Mouse (Mus musculus) megakaryocyte, adult 5-6 weeks (primary cell): ENCODE data around the gene Rdh8. TPM values are rescaled to one million over a fixed set of nuclear protein-coding genes. Genes with fewer than 3 reads are reported as not detected.
"Not testable (repeated sequence)": the region's sequence is repeated elsewhere in the genome, so short reads cannot be mapped to it uniquely, and the experiment has no call there.

Experiments
- ATAC-seq: 2 replicates; pipeline ENCODE4 v1.8.0; 2016; ENCODE audit warnings: mild to moderate bottlenecking, inconsistent platforms; ENCODE audit not compliant: poor library complexity, severe bottlenecking
- total RNA-seq, 2 experiments: library from RNA; stranded (forward) in 1 of 2; stranded (reverse) in 1 of 2; fragments of 153-499, 151-499 nt in 1 of 2; fragments of 221-1000, 200-1000 nt in 1 of 2; gene quantifications; 2 replicates each; pipeline versions ENCODE4 v1.2.3 to v1.2.4; 2015 to 2017

Rdh8 gene
- total RNA-seq, 2 experiments from 2014 or later, result not detected

DNA sequence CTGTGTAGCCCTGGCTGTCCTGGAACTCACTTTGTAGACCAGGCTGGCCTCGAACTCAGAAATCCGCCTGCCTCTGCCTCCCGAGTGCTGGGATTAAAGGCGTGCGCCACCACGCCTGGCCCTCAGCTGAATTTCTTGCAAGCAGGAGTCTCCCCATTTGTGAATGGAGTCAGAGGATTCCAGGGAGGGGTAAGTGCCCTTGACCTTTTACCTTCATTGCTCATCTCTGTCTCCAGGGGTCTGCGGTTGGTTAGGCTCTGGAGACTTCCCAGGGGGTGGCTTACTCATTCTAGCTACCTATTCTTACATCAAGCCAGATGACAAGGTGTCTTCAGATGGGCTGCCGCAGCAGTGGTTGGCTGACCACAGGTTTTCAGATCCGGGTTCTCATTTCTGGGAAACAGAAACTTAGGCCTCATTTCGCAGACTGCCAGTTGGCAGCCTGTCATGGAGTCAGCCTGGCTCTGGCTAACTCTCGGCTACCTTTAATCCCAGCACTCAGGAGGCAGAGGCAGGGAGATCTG is 17.2 kb downstream of the Rdh8 start:
- not testable (repeated sequence) for ATAC-seq

DNA sequence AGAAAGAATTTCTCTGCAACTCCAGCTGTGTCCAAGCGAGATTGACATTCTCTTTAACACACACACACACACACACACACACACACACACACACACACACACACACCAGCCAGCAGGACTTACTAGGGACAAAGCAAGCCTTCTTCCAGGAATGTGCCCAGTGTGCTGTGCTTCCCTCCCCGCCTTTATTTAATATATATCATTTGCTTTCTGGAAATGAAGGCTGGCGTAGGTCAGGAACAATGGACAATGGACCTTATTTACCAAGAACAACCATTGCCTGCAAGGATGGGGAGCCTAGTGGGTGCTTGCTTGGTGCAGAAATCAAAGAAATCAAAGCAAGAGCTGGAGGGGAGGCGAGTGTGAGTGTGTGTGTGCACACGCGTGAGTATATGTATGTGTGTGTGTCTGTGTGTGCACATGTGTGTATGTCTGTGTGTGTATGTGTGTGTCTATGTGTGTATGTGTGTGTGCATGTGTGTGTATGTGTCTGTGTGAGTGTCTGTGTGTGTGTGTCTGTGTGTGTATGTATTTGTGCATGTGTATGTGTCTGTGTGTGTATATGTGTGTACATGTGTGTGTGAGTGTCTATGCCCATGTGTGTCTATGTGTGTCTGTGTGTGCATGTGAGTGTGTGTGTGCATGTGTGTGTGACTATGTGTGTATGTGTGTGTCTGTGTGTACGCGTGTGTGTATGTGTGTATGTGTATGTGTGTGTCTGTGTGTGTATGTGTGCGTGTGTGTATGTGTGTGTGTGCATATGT is 19.1 kb downstream of the Rdh8 start:
- no peak for ATAC-seq

DNA sequence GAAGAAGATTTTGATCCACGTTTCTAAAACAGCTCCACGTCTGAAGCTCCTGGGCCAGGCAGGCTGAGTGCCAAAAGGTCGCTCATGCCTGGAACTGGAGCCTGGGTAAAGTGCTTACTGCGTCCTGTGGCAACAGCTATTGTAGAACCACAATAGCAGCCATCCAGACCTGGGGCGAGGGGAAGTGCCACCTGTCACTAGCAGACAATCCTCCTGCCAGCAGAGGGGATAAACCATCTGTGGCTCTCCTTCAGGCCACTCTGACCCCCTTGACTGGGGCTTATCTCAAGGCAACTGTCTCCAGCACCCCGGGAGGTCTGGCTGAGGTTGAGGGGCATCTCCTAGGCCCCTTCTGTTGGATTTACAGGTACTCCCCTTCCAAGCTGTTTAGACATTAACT is 20.6 kb downstream of the Rdh8 start:
- no peak for ATAC-seq

DNA sequence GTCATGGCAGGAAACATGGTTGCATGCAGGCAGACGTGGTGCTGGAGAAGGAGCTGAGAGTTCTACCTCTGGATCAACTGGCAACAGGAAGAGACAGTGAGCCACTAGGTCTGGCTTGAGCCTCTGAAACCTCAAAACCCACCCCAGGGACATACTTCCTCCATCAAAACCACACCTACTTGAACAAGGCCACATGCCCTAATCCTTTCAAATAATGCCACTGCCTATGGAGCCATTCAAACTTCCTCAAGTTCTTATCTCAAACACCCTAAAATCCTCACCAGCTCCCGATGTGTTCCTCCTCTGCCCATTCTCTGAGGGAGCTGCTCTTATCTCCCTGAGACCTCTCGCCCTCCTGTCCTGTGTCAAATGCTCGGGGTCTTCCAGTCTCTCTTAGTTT is 23.9 kb downstream of the Rdh8 start:
- no peak for ATAC-seq

DNA sequence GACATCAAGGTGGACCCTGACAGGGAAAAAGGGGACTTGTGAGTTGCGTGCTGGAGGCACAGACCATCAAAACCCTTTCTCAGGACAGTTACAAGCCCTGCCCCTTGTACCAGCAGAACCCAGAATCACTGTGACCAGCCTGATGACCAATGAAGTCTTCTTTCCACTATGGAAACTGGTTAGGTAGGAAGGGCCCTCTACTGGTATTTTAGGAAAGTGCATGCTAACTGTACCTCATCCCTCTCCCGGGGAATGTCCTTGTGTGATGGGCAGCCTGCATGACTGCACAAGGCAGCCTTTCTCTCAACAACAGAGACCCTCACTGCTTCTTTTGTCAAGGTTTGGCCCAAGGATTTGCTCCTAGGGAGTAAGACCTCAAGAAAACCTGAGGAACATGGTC is 24.4 kb downstream of the Rdh8 start:
- no peak for ATAC-seq

DNA sequence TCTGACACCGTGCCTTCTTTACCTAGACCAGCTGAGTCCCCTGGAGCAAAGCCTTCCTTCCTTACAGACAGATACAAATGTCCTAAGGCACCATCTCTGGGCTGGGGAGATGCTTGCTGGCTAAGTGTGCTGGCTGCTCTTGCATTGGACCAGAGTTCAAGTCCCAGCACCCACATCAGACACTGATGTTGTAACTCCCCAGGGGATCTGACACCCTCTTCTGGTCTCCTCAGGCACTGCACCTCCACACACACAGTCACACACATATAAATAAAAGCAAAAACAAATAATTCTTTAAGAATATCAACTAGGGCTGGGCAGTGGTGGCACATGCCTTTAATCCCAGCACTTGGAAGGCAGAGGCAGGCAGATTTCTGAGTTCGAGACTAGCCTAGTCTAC is 31.9 kb downstream of the Rdh8 start:
- ATAC-seq, result no peak

DNA sequence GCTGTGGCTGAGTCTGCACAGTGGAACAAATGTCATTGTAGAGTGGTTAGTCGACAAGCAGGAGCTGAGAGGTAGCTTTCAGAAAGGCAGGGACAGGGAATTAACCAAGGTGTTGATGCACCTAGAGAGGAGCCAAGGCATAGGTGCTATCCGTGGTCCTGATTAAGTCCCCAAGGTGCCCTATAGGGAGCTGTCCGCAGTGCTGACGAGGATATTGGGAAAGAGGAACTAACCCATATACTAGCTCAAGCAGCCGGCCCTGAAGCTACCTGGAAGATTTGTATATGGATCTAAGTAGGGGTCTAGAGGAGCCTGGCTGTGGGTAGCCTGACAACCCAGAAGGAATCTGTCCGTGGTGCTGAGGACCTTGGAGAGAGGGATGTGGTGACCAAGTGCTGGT is 38.8 kb downstream of the Rdh8 start:
- ATAC-seq, result peak; percentile 75

DNA sequence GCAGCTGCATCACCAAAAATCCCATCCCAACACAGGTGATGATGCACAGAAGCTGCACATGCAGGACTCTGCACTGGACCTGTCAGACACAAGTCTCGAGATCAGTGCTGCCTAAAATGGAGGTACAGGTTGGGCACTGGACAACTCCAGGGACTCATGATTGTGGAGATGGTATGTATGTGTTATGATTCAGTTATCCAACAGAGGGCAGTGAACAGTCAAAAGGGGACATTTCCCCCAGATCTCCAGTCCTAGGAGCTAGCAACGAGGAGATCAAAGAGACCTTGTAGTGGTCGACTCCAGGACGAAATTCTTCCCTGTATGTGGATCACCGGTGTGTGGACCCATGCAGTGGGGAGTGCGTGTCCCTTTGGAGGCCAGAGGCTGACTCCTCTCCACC is 41.6 kb downstream of the Rdh8 start:
- ATAC-seq, result no peak

DNA sequence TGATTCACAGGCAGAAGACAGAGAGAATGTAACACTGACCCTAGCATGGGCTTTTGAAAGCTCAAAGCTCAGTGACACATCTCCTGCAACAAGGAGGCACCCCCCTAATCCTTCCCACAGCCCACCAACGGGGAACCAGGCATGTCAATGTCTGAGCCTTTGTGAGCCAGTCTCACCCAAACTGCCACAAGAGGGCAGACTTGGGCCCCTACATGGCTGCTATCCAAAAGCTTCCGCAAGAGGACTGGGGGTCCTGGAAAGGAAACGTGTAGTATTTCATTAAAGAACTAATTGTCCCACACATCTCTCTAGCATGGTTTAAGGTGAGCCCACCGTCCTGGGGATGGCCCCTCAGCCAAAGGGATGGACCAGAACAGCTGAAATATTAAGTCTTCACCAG is 43.5 kb downstream of the Rdh8 start:
- no peak for ATAC-seq

DNA sequence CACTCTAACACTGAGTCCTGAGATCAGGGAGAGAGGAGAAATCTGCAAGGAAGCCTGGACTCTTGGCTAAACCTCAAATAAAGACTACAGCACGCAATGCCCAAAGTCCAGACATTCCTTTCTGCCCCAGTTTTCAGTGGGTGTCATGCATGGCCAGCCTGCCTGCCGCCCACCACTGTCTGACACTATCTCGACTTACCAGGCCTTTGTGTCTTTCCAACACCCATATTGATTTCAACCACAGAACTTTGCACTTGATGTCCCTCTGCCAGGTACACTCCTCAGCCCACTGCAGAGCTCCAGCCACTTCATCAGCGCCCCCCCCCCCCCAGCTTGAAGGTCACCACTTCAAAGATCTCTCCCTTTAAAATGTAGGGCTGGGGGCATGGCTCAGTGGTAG is 43.9 kb downstream of the Rdh8 start:
- no peak for ATAC-seq

DNA sequence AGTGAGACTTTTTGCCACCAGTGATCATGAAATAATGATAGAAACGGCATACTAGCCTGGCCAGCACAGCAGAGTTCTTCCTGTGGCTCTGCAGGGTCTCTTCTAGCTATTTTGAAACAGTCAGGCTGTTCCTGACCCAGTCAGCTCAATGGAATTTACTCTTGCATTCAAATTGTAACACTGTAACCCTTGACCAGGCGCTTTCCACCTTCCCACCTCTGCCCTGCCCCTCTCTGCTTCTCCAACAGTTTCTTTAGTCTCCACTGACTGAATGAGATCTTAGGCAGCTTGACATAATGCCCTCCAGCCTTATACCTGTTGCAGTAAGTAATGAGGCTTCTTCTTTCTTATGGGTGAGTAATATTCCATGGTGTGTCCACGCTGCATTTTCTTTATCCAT is 48.6 kb downstream of the Rdh8 start:
- ATAC-seq, result no peak

DNA sequence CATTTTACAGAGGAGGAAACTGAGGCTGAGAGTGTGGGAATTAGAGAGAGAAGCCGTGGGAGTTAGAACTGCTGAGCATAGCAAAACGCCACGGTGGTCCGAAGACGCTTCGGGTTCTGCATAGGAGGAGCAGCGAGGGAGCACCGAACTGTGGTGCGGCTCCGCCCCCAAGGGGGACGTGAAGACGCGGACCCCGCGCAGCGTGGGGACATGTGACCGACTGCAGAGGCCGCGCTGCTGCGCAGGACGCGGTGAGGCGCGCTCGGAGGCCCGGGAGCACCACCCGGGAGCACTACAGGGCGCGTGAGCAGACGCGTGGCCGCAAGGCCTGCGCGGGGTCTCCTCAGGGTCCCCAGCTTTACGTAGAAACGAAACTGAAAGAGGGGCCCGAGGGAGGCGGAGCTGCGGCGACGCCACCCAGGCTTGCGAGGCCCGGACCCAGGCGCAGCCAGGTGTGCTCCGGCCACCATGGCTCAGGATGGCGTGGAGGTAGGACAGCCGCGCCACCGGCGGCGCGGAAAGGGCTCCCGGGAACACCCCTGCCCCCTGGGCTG is 50.2 kb downstream of the Rdh8 start, which contains the start of gene A230050P20Rik:
Gene A230050P20Rik, plus strand, starts transcription at position 195 of the 554 bp plus-strand sequence.
- ATAC-seq, result peak; percentile 35

DNA sequence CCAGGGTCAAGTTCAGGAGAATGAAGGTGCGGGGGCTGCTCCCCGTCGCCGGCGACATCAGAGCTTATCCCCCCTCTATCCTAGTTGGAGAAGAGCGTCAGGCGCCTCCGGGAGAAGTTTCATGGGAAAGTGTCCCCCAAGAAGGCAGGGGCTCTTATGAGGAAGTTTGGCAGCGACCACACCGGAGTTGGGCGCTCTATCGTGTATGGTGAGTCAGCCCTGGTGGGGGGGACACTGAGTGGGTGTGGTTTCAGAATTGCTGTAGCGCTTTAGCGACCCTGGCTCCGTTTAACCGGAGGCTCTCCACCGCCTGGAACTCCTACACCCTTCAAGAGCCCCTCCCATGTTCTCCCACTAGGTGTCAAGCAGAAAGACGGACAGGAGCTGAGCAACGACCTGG is 50.9 kb downstream of the Rdh8 start:
- no peak for ATAC-seq

DNA sequence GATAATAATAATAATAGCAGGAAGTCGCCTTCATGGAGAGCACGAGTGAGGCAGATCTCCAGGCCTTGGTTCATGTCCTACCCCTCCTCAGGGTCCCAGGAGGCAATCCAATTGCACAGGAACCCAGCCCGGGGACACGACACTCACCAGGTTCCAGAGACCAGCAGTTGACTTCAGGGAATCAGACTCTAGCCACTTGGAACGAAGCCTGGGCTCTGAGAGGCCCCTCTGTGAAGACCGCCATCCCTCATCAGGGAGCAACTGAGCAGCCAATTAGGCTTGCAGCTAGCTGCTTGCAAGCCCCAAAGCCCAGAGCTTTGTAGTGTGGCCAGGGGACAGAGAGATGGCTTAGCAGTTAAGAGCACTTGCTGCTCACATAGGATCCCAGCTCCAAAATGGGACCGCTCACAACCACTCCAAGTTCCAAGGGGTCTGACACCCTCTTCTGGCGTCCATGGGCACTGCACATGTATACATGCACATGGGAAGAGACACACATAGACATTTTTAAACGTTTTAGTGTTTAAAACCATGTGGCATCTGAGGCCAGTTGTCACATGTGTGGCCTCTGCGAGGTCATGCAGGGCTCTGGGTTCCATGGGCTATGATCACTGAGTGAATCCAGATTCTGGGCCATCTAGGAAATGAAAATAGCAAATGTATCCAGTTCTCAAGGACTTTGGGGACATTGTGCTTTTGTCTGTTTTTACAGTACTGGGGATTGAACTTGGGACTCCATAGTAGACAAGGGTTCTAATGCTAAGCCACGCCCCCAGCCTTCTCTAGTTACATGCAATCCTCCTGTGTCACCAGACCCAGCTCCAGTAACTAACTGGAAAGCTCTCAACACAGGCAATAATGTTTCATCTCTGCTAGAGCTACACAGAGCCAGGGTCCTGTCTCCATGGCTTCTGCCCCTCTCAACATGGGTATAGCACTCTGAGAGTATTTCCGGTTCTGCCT is 52.2 kb downstream of the Rdh8 start:
- no peak for ATAC-seq

DNA sequence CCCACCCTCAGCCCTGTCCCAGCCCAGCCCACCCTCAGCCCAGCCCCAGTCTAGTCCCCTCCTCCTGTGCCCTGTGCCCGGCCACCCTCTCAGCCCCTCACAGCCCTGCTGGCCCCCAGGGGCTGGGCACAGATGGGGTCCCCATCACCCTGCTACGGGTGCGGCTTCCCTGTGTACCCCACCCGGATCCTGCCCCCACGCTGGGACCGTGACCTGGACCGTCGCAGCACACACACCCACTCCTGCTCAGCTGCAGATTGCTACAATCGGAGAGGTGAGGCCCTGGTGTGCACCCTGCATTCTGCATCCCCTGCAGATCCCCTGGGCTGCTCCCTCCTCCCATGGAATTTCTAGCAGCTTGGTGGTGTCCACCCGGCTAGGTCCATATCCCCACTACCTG is 54.7 kb downstream of the Rdh8 start:
- ATAC-seq, result no peak

DNA sequence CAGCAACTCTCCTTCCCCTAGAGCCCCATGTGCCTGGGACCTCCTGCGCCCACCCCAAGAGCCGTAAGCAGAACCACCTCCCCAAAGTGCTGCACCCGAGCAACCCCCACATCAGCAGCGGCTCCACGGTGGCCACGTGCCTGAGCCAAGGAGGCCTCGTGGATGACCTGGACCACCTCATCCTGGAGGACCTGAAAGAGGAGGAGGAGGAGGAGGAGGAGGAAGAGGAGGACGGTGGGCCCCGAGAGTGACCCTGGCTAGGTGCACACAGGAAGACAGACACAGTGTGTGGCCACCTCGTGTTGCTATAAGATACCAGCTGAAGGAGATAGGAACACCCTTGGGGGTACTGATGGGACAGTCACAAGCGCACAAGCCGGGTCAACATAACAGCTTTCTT is 55.2 kb downstream of the Rdh8 start:
- ATAC-seq, result no peak

DNA sequence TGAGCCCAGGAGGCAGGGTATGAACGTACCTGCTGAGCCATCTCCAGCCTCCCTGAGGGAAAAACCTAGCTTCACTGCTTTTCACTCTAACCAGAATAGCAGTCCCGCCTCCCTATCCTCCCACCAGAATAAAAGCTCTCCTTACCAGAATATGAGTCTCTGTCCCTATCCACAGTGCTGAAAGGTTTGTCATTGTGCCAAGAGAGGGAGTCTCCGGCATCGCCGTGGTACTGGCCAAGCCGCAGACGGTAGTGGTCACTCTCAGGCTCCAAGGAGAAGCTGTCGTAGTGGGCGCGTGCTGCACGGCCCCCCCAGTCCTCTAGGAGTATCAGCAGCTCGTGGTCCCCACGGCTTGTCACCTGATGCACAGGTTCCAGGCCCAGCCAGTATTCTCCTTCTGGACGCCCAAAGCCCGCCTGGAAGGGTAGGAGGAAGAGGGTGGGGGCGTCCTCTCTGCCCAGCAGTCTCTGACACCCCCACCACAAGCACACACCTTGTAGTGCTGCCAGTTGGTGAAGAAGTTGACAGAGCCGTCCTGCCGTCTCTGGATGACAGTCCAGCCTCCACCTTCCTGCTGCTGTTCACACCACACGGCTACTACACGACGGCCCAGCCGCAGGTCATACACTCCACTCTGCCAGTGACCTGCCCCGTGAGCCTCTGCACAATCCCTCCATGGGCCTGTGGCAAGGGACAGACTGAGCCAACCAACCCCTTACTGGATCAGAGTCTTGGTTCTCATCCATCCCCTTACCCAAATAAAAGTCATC is 56.9 kb downstream of the Rdh8 start:
- no peak for ATAC-seq
